In the genomic region with DNA sequence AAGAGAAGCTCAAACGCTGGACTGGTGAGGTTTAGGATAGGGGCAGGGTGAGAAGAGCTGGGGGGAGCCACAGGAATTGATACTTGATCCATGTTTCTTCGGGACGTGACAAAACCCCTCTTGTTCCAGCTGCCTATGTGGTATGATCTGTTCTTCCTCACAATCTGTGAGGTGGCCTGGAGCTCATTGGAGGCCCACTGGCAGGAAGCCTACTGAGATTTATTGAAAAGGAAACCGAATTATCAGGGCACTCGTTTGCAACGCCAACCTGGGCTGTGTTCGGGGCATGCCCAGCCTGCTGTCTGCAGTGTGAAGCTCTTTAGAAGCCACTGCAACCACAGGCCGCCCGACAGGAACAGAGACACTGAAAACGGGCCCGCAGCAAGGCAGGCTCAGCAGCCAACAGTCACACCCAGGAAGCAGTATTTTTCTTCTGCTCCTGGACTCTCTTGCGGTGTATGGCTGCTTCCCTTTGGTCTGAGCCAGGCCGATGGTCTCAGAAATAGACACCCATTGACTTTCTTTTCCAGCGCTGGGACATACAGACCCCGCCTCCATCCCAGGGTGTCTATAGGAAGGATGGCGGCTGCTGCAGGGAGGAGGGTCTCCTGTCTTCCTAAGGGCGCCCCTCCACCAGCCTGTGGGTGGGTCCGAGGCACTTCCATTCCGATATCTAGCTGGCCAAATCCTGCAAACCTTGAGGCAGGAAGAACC, we compare ENCODE assay signal across 8 mouse cellular contexts. TPM values are rescaled to one million over a fixed set of nuclear protein-coding genes. Genes with fewer than 3 reads are reported as not detected.
A peak's percentile ranks its signal among the peaks of the same experiment; 100 is the strongest.
DNase-seq lines count a peak whose midpoint lies in the region; ATAC-seq and TF ChIP-seq lines count a peak whose summit lies in the region.

No protein-coding gene starts in this region.

- peak; percentile 48 to 65 for DNase-seq in heart, adult 2 months
- DNase-seq in heart, adult 11 months, result no peak
- no peak for DNase-seq in CH12.LX (ENCODE audit: extremely low read depth)
- peak; percentile 67 to 68 for DNase-seq in lung, postnatal 4 days
- DNase-seq in spleen, postnatal 4 days (ENCODE audit: low spot score in 2 of 2), result peak; percentile 53 to 80
- DNase-seq in adrenal gland, adult 8-10 months, result no peak

- peak overlapping the region; percentile 56 for H3K4me3 ChIP-seq in heart, adult 2 months
- H3K4me3 ChIP-seq in CH12.LX (replicated peaks in 1 of 3; ENCODE audit: low read depth in 2 of 3, low read length in 2 of 3, poor library complexity in 1 of 3), result peak overlapping the region; percentile 79 to 88 (median 81)
- peak overlapping the region; percentile 59 for H3K4me3 ChIP-seq in embryonic fibroblast, embryonic 13.5 days (ENCODE audit: insufficient read depth, low read length)

- no peak for TF ChIP-seq POLR2A in heart, adult 2 months (IDR thresholded peaks at IDR 0.05; ENCODE audit: insufficient read depth, low read depth, low read length)
- no peak for TF ChIP-seq POLR2A in CH12.LX (IDR thresholded peaks at IDR 0.05; ENCODE audit: low read depth, low read length)
- peak; percentile 47 for TF ChIP-seq POLR2A in embryonic fibroblast, embryonic 13.5 days (IDR thresholded peaks at IDR 0.05; ENCODE audit: low read depth, low read length)

- TF ChIP-seq RAD21 in CH12.LX (IDR thresholded peaks at IDR 0.05; ENCODE audit: low read depth, low read length), result no peak

- TF ChIP-seq EP300 in heart, adult 2 months (IDR thresholded peaks at IDR 0.05; ENCODE audit: insufficient read depth, low read depth, low read length), result no peak
- TF ChIP-seq EP300 in CH12.LX (IDR thresholded peaks at IDR 0.05; ENCODE audit: low read length), result no peak; the same call in 1 of the 2 replicates

- H3K36me3 ChIP-seq in heart, adult 2 months (ENCODE audit: control insufficient read depth, insufficient read depth, low read length), result no peaks in the 10 kb centered on the region
- peaks cover 13 to 28% of the 10 kb centered on the region in 2 experiments for H3K36me3 ChIP-seq in CH12.LX (replicated peaks in 1 of 2; ENCODE audit: control insufficient read depth in 1 of 2, insufficient read depth in 1 of 2, low read length in 1 of 2)

- intact Hi-C loops in heart, adult 2 months (cut with DNase I), result no loop called here

- WGBS in heart, adult 2 months, result 4% methylated on average over 19 of the region's 19 CpGs

- H3K4me2 ChIP-seq in CH12.LX (ENCODE audit: insufficient read depth, low read depth, poor library complexity, severe bottlenecking), result peak overlapping the region; percentile 68

- H3K4me1 ChIP-seq in heart, adult 2 months (ENCODE audit: control insufficient read depth, insufficient read depth, low read length), result peaks cover 2% of the 10 kb centered on the region
- H3K4me1 ChIP-seq in CH12.LX (ENCODE audit: control insufficient read depth in 1 of 2, insufficient read depth in 2 of 2), result peaks cover 10 to 37% of the 10 kb centered on the region in 2 experiments
- H3K4me1 ChIP-seq in embryonic fibroblast, embryonic 13.5 days (ENCODE audit: control insufficient read depth, insufficient read depth, low read length), result peaks cover 4% of the 10 kb centered on the region; the same call in 1 of the 2 replicates

- dilution Hi-C loops in CH12.LX (cut with MboI; ENCODE audit: extremely low pct_ligation_motif_present, extremely low pct_unique_long_range_greater_than_20kb, low sequenced_read_pairs), result no loop called here

- H3K79me2 ChIP-seq in heart, adult 2 months (replicated peaks; ENCODE audit: control insufficient read depth, insufficient read depth, low read length), result no peaks in the 10 kb centered on the region
- H3K79me2 ChIP-seq in CH12.LX (replicated peaks; ENCODE audit: control insufficient read depth, extremely low read depth, insufficient read depth, poor library complexity, severe bottlenecking), result peaks cover 37% of the 10 kb centered on the region

- TF ChIP-seq CTCF in heart, adult 2 months (IDR thresholded peaks at IDR 0.05), result no peak
- no peak for TF ChIP-seq CTCF in CH12.LX (conservative IDR thresholded peaks at IDR 0.05 in 1 of 2, IDR thresholded peaks at IDR 0.05 in 1 of 2; ENCODE audit: low read depth in 2 of 2, low read length in 2 of 2)
- no peak for TF ChIP-seq CTCF in embryonic fibroblast, embryonic 13.5 days (IDR thresholded peaks at IDR 0.05; ENCODE audit: borderline replicate concordance, insufficient read depth, low read length)

- no peaks in the 10 kb centered on the region for H3K27me3 ChIP-seq in heart, adult 2 months (ENCODE audit: control insufficient read depth, insufficient read depth, low read length)
- H3K27me3 ChIP-seq in CH12.LX (replicated peaks), result no peaks in the 10 kb centered on the region

- peak overlapping the region; percentile 87 for H3K27ac ChIP-seq in heart, adult 2 months
- peak overlapping the region; percentile 92 for H3K27ac ChIP-seq in CH12.LX (ENCODE audit: insufficient read depth, low read depth)
- H3K27ac ChIP-seq in embryonic fibroblast, embryonic 13.5 days (ENCODE audit: insufficient read depth, low read length), result peak overlapping the region; percentile 82

- ATAC-seq in inflammation-experienced regulatory T-cells, adult 6 months, result peak; percentile 65

- H3K9me3 ChIP-seq in CH12.LX (replicated peaks; ENCODE audit: low read length), result no peaks in the 10 kb centered on the region

- H3K9ac ChIP-seq in heart, adult 2 months (ENCODE audit: low read depth, low read length), result peak overlapping the region; percentile 77
- peak overlapping the region; percentile 89 for H3K9ac ChIP-seq in CH12.LX (ENCODE audit: insufficient read depth, low read depth)

- in situ Hi-C loops in CH12.LX (cut with MboI; ENCODE audit: low pct_ligation_motif_present, low pct_unique_long_range_greater_than_20kb, low sequenced_read_pairs), result no loop called here

TF ChIP-seq in CH12.LX, 34 proteins besides CTCF, POLR2A, EP300 and RAD21:
- peak; percentile 35; the same call in 1 of the 2 replicates for TF ChIP-seq TBP (conservative IDR thresholded peaks at IDR 0.05; ENCODE audit: low read depth, low read length)
- TF ChIP-seq MAX (IDR thresholded peaks at IDR 0.05; ENCODE audit: low read length), result no peak
- 0 out of 2 replicates have a peak, but pooled peaks have one; percentile 33 for TF ChIP-seq UBTF (IDR thresholded peaks at IDR 0.05; ENCODE audit: low read depth, low read length)
- TF ChIP-seq SMC3 (IDR thresholded peaks at IDR 0.05; ENCODE audit: low read depth, low read length), result no peak
- peak; percentile 79; the same call in 1 of the 2 replicates for TF ChIP-seq CHD1 (IDR thresholded peaks at IDR 0.05; ENCODE audit: low read depth, low read length)

RNA-seq across cellular contexts. Expression of gene Birc5, which starts 0.6 kb away (rescaled TPM):
- under 1 TPM; 0.18 to 0.80 TPM for total RNA-seq in heart, adult 2 months (2021)
- 0.35 and 0.79 TPM in 2 replicates for polyA plus RNA-seq in heart, adult 2 months (2012; rRNA removed)
- total RNA-seq in CH12.LX (2012; rRNA removed) (193 and 237 TPM in 2 replicates), CH12.LX (2014; rRNA removed) (242 and 270 TPM in 2 replicates)
- polyA plus RNA-seq in CH12.LX (2012; ENCODE audit: insufficient read length, low read depth), result 286 and 289 TPM in 2 replicates
- polyA plus RNA-seq in embryonic fibroblast, embryonic 13.5 days (2011; ENCODE audit: insufficient read length, low read depth, missing spikeins), result 73.3 and 86.8 TPM in 2 replicates
- 100 to 1,000 TPM in 1 of 3 experiments, 10 to 100 TPM in 2; 16.8 to 256 (median 23.6) TPM for polyA plus RNA-seq in inflammation-experienced regulatory T-cells, adult 6 months (2017; shearing (Covaris generic))
- 1 to 10 TPM; 1.2 to 2.5 (median 1.7) TPM for total RNA-seq in adrenal gland, adult 8-10 months (2022)

RNA-seq across cellular contexts. Expression of gene Tmem235, which starts 12.1 kb away (rescaled TPM):
- total RNA-seq in heart, adult 2 months (2021), result not detected
- polyA plus RNA-seq in heart, adult 2 months (2012; rRNA removed), result not detected in 2 replicates
- not detected in 2 replicates for total RNA-seq in CH12.LX (2012; rRNA removed)
- total RNA-seq in CH12.LX (2014; rRNA removed), result not detected in 2 replicates
- polyA plus RNA-seq in CH12.LX (2012; ENCODE audit: insufficient read length, low read depth), result not detected in 2 replicates
- polyA plus RNA-seq in embryonic fibroblast, embryonic 13.5 days (2011; ENCODE audit: insufficient read length, low read depth, missing spikeins), result not detected in 2 replicates
- polyA plus RNA-seq in inflammation-experienced regulatory T-cells, adult 6 months (2017; shearing (Covaris generic)), result not detected
- total RNA-seq in adrenal gland, adult 8-10 months (2022), result not detected

RNA-seq across cellular contexts. Expression of gene Tk1, which starts 22.5 kb away (rescaled TPM):
- total RNA-seq in heart, adult 2 months (2021), result 1 to 10 TPM; 1.9 to 2.0 TPM
- polyA plus RNA-seq in heart, adult 2 months (2012; rRNA removed), result 3.0 and 3.7 TPM in 2 replicates
- total RNA-seq in CH12.LX (2012; rRNA removed) (235 and 236 TPM in 2 replicates), CH12.LX (2014; rRNA removed) (146 and 149 TPM in 2 replicates)
- polyA plus RNA-seq in CH12.LX (2012; ENCODE audit: insufficient read length, low read depth), result 158 and 179 TPM in 2 replicates
- polyA plus RNA-seq in embryonic fibroblast, embryonic 13.5 days (2011; ENCODE audit: insufficient read length, low read depth, missing spikeins), result 48.4 and 61.9 TPM in 2 replicates
- polyA plus RNA-seq in inflammation-experienced regulatory T-cells, adult 6 months (2017; shearing (Covaris generic)), result 100 to 1,000 TPM in 1 of 3 experiments, 10 to 100 TPM in 2; 27.3 to 126 (median 52.4) TPM
- total RNA-seq in adrenal gland, adult 8-10 months (2022), result 1 to 10 TPM; 2.4 to 5.0 (median 4.3) TPM

RNA-seq across cellular contexts. Expression of gene Afmid, which starts 22.7 kb away (rescaled TPM):
- total RNA-seq in heart, adult 2 months (2021), result 1 to 10 TPM; 2.5 to 3.2 TPM
- polyA plus RNA-seq in heart, adult 2 months (2012; rRNA removed), result 11.8 and 14.3 TPM in 2 replicates
- total RNA-seq in CH12.LX (2012; rRNA removed) (6.8 and 7.3 TPM in 2 replicates), CH12.LX (2014; rRNA removed) (5.0 and 5.7 TPM in 2 replicates)
- 7.1 and 7.5 TPM in 2 replicates for polyA plus RNA-seq in CH12.LX (2012; ENCODE audit: insufficient read length, low read depth)
- 5.6 and 6.4 TPM in 2 replicates for polyA plus RNA-seq in embryonic fibroblast, embryonic 13.5 days (2011; ENCODE audit: insufficient read length, low read depth, missing spikeins)
- 10 to 100 TPM; 32.7 to 39.5 (median 35.4) TPM for polyA plus RNA-seq in inflammation-experienced regulatory T-cells, adult 6 months (2017; shearing (Covaris generic))
- total RNA-seq in adrenal gland, adult 8-10 months (2022), result 10 to 100 TPM in 2 of 4 experiments, 1 to 10 TPM in 2; 5.1 to 17.0 (median 10.2) TPM

RNA-seq across cellular contexts. Expression of gene Tha1, which starts 24.9 kb away (rescaled TPM):
- 1 to 10 TPM; 9.2 to 9.3 TPM for total RNA-seq in heart, adult 2 months (2021)
- 11.2 and 14.6 TPM in 2 replicates for polyA plus RNA-seq in heart, adult 2 months (2012; rRNA removed)
- total RNA-seq in CH12.LX (2012; rRNA removed) (not detected in 2 replicates), CH12.LX (2014; rRNA removed) (not detected in 2 replicates)
- not detected in 2 replicates for polyA plus RNA-seq in CH12.LX (2012; ENCODE audit: insufficient read length, low read depth)
- polyA plus RNA-seq in embryonic fibroblast, embryonic 13.5 days (2011; ENCODE audit: insufficient read length, low read depth, missing spikeins), result 1.2 and 1.7 TPM in 2 replicates
- 10 to 100 TPM in 1 of 3 experiments, 1 to 10 TPM in 2; 8.5 to 12.7 (median 9.3) TPM for polyA plus RNA-seq in inflammation-experienced regulatory T-cells, adult 6 months (2017; shearing (Covaris generic))
- 10 to 100 TPM; 16.4 to 16.7 (median 16.5) TPM for total RNA-seq in adrenal gland, adult 8-10 months (2022)

Comparison
In these comparisons a context has a peak if more than half of its experiments do, and no peak if none do; other contexts are left out.
1. DNase-seq: peak in heart, adult 2 months (2 of 2), lung, postnatal 4 days (2 of 2) and spleen, postnatal 4 days (2 of 2); none in heart, adult 11 months (single experiment), CH12.LX (single experiment) and adrenal gland, adult 8-10 months (single experiment).
2. Peak in every context shown above with its lines, with median percentiles within 50 percentile points of each other: H3K27ac ChIP-seq and H3K4me3 ChIP-seq.